Mouse (Mus musculus): ENCODE measurements around the gene Brms1. TPM values are rescaled to one million over a fixed set of nuclear protein-coding genes. Genes with fewer than 3 reads are reported as not detected.

Gene Brms1
- polyA plus RNA-seq, 1 experiment = 46.3 TPM

DNA sequence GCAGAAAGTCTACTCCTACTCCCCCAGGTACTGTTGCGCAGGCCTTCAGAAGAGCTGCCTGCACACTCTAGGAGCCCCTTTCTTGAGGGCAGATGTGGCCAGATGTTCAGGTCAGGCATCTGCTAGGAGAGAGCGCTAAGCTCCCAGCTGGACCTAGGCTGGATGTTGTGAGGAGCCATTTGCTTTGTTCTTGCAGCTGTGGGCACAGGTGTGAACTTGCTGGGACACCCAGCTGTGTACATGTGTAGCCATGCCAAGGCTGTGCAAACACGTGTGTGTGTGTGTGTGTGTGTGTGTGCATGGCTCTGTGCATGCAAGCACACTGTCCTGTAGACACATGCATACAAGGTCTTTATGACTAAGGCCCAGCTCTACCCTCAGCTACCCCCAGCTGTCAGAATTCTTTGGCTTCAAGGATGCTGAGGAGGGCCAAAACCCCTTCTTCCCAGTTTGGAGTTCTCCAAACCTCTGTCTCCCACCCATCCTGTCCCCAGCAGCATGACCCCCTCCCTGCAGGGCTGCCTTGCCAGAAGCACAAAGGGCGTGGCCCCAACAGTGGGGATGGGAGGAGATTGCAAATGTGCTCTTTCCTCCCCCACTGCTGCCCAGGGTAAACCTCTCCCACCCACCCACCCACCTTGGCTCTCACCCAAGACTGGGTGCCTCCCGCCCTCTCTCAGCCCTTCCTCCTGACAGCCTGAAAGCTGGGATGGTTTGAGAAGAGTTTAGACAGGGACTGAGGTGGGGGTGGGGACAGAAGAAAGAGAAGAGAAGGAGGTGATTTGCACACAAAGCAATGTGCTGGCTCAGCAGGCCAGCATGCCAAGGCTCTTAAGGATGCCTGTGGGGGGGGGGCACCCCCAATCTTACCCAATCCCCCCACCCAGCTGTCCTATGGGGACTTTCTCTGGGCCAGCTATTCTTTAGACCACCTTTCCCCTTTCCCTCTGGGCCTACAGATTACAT, 19.5 kb downstream of the Brms1 start:
- 46% methylated on average over 5 of the region's 5 CpGs for WGBS
- no peak for DNase-seq (ENCODE audit: low read depth, low spot score)

DNA sequence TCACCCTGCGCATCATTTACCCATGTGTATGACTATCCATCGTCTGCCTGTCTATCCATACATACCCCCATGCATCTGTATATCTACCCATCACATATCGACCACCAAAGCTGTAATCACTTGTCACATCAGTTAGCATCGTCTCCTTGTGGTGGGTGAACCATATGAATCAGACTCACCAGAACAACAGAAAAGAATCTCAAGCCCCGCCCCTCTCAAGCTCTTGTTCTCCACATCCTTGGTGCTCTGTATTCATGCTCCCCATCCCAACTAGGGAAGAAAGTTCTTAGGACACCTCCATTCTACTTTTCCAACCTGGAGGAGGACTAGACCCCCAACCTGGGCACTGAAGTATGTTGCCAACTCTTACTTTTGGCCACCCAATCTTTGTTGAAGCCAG, 20.9 kb downstream of the Brms1 start:
- 79% methylated on average over 5 of the region's 5 CpGs for WGBS
- no peak for DNase-seq (ENCODE audit: low read depth, low spot score)

DNA sequence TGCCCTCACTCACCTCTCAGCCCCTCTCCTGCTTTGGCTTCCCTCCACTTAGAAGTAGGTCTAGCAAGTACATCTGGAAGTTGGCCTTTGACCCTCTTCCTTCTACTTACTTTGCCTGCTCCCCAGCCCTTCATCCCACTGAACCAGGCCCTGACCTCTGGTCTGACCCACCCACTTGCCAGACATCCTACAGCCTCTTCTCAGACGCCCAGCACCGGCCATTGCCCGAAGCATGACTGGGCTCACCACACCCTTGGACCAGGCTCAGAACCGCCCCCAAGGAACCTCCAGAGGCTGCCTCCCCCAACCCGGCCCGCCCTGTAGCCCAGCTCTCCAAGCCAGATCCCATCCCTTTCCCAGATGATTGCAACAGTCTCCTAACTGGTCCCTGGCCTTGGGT, 21.3 kb downstream of the Brms1 start:
- WGBS = 53% methylated on average over 6 of the region's 6 CpGs
- DNase-seq (ENCODE audit: low read depth, low spot score) = no peak

DNA sequence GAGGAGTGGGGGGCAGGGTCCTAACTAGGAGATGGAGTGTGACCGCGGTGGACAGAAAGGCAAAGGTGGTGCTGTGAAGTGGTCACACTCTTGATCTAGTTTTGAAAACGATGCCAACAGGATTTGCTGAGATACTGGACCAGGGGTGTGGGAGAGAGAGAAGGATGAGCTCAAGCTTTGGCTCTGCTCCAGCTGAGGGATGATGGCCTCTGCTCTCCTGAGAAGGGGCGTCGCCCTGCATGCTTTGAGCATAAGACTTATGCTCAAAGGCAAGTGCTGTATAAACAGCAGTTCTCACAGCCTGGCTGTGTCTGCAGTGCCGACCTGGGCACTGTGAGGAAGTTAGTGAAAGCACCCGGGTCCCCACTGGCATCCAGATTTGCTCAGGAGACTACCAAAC, 23.9 kb downstream of the Brms1 start:
- WGBS = 22% methylated on average over 7 of the region's 7 CpGs
- no peak for DNase-seq (ENCODE audit: low read depth, low spot score)

DNA sequence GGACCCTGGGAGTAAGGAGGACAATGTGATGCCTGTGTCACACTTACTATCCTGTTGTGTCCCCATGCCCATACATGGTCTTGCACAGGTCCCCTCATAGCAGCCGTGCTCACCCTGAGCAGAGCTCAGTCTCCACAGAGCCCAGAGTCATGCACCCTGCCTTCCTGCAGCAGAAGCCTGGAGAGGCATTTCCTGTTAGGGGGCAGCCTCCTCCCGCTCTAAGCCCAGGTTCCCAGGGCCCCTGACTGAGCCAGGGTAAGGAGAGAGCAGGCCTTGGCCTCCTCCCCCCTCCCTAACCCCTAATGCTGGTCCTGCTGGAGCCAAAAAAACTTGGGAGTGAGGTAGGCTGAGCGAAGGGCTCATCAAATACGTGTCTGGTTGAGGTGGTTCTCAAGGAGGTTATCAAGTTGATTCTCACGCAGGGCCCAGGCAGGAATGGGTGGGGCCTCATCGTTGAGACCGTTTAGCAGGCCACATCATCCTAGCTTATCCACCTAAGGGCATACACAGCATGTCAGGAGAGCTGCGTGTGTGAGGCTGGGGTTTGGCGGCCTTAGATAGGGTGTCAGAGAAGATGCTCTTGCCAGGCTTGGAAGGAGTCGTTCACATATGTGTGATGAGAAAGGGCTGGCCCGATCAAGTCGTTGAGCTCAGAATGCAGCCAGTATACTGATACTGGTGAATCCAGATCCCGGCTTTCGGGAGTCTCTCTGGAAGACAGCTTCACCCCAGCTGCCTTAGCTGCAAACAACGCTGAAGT, 26.1 kb downstream of the Brms1 start:
- WGBS = 10% methylated on average over 15 of the region's 15 CpGs
- DNase-seq (ENCODE audit: low read depth, low spot score) = no peak

DNA sequence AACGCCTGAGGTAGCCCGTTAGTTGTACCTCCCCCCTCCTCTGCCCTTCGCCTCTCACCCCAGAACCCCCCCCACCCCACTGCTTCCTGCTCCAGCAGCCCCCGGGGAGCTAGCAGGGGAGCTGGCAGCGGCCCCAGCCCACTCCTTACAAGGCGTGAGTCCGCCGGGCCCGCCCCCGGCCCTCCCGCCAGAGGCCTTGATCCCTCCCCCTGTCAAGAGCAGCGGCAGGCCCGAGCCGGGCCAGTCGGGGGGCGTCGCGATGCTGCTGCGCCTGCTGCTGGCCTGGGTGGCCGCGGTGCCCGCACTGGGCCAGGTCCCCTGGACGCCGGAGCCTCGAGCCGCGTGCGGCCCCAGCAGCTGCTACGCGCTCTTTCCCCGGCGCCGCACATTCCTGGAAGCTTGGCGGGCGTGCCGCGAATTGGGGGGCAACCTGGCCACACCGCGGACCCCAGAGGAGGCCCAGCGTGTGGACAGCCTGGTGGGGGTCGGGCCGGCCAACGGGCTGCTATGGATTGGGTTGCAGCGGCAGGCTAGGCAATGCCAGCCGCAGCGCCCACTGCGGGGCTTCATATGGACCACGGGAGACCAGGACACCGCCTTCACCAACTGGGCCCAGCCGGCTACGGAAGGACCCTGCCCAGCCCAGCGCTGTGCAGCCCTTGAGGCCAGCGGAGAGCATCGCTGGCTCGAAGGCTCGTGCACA, 26.9 kb downstream of the Brms1 start, which contains the start of gene Cd248:
Gene Cd248 (plus strand): TSS at position 212 of the 703 bp plus-strand sequence.
- DNase-seq (ENCODE audit: low read depth, low spot score) = no peak
- 3% methylated on average over 55 of the region's 56 CpGs for WGBS

DNA sequence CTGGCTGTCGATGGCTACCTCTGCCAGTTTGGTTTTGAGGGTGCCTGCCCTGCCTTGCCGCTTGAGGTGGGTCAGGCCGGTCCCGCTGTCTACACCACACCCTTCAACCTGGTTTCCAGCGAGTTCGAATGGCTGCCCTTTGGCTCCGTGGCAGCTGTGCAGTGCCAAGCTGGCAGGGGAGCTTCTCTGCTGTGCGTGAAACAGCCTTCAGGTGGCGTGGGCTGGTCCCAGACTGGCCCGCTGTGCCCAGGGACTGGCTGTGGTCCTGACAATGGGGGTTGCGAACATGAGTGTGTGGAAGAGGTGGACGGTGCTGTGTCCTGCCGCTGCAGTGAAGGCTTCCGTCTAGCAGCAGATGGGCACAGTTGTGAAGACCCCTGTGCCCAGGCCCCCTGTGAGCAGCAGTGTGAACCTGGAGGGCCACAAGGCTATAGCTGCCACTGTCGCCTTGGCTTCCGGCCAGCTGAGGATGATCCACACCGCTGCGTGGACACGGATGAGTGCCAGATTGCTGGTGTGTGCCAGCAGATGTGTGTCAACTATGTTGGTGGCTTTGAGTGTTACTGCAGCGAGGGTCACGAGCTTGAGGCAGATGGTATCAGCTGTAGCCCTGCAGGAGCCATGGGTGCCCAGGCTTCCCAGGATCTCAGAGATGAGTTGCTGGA, 27.5 kb downstream of the Brms1 start:
- 32% methylated on average over 21 of the region's 21 CpGs for WGBS
- no peak for DNase-seq (ENCODE audit: low read depth, low spot score)

DNA sequence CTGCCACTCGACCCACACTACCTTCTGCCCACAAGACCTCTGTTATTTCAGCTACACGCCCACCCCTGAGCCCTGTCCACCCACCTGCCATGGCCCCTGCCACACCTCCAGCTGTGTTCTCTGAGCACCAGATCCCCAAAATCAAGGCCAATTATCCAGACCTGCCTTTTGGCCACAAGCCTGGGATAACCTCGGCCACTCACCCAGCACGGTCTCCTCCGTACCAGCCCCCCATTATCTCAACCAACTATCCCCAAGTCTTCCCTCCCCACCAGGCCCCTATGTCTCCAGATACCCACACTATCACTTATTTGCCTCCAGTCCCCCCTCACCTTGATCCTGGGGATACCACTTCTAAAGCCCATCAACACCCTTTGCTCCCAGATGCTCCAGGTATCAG, 28.3 kb downstream of the Brms1 start:
- WGBS = 71% methylated on average over 5 of the region's 5 CpGs
- no peak for DNase-seq (ENCODE audit: low read depth, low spot score)

DNA sequence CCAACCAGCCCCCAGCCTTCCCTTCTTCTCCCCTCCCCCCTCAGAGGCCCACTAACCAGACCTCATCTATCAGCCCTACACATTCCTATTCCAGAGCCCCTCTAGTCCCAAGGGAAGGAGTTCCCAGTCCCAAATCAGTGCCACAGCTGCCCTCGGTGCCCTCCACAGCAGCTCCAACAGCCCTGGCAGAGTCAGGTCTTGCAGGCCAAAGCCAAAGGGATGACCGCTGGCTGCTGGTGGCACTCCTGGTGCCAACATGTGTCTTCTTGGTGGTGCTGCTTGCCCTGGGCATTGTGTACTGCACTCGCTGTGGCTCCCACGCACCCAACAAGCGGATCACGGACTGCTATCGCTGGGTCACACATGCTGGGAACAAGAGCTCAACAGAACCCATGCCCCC, 28.8 kb downstream of the Brms1 start:
- DNase-seq (ENCODE audit: low read depth, low spot score) = no peak
- WGBS = 82% methylated on average over 7 of the region's 7 CpGs

DNA sequence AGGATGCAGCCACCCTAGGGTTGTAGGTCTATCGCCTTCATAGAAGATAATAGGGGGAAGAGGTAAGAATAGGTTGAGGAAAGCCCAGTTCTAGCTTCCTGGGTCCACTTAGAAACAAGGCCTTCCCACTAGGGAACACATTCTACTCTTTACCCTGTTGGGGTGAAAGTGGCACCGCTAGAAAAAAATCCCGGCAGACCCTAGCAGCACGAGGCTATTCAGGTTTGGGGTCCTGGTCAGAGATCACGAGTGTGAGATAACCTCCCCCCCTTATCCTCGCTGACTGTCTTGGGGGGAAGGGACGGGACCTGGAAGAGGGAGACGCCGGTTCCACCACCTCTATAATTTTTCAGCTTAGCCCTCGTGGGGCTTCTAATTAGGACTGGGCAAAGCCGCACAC, 29.9 kb downstream of the Brms1 start:
- WGBS = 31% methylated on average over 11 of the region's 11 CpGs
- DNase-seq (ENCODE audit: low read depth, low spot score) = no peak

DNA sequence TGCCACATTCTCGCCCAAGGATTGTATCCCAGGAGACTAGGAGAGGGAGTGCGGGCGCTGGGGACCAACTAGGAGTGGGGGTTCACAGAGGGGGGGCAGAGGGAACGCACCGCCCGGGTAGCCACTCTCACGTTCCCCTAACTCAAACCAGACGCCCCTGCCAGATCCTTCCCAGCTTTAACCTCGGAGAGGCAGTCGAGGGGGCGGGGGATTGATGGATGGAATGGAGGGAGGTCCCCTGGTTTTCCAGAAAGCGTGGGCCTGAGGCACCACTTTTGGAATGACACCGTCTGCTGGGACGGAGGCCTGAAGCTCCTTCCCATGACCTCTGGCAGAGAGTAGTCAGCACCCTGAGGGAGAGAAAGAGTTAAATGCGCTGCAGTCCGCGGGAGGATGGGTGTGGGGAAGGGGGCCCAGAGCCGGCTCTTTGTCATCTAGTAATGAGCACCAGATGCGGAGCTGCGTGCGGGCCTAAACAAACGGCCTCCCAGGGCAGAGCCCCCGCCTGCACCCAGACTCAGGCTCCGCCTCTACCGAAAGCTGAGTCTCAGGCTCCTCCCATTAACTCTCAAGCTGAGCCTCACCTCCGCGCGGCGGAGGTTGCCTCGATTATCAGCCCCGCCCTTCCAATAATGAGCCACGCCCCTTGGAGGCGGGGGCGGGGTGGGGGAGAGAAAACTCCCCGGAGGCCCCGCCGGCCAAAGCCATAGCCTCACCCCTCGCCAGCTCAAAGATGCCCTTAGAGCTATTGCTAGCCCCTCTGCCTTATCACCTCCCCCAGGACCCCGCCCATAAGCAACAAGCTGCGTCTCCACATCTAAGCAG, 30.6 kb downstream of the Brms1 start:
- DNase-seq (ENCODE audit: low read depth, low spot score) = no peak
- WGBS = 4% methylated on average over 40 of the region's 40 CpGs

DNA sequence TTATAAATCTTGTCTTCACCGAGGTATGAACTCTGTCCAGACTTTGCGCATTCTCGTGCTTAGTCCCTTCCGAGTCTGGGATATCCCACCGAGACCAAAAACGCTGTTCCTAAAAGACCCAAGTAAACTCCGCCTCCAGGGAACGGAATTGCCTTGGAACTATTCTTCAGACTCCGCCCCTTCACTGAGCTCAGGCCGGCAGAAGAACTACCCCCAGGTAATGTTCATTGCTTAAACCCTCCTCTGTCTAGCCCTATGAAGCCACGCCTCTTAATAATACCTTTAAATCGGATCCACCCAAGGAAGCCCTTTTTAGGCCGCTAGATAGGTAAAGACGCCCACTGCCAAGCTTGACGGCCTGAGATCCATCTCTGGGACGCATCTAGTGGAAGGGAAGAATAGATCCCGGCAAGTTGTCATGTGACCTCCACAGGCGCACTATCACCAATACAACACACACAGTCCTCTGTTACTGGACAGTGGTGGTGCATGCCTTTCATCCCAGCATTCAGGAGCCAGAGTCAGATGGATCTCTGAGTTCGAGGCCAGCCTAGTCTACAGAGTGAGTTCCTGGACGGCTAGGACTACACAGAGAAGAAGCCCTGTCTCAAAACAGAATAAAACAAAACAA, 31.4 kb downstream of the Brms1 start:
- no peak for DNase-seq (ENCODE audit: low read depth, low spot score)
- WGBS = 3% methylated on average over 20 of the region's 20 CpGs

DNA sequence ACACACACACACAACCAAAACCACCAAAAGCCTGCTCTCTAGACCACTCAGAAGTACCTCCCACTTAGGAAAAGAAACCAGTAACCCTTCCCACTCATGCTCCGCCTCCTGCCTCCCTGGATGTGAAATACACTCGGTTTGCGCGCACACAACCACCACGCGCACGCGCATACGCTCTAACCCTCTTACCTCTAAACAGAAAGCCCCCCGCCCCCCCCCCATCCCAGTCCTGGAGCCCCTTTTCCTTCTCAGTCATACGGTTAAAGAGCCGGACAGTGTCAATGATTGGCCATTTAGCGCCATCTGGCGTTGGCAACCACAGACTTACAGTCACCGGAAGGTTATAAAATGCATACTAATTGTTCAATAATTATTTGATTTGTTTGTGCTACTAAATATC, 31.9 kb downstream of the Brms1 start:
- DNase-seq (ENCODE audit: low read depth, low spot score) = no peak
- WGBS = 3% methylated on average over 15 of the region's 15 CpGs

DNA sequence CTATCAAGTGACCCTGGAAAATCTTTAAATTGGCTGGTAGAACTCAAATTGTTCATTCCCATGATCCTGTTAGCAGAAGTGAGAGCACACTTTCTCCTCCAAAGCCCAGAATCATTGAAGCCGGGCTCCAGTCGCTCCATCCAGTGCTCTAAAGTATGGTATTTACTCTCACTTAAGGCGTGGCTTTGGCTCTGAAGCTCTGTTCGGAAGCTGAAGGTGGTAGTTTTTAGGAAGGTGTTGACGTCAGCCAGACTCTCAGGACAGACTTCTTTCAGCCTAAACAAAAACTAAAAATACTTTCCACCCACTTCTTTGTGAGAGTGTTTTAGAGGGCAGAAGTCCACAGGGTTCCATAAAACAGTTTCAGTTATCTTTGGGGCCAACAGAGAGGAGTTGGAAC, 32.4 kb downstream of the Brms1 start:
- no peak for DNase-seq (ENCODE audit: low read depth, low spot score)
- WGBS = 12% methylated on average over 5 of the region's 5 CpGs

DNA sequence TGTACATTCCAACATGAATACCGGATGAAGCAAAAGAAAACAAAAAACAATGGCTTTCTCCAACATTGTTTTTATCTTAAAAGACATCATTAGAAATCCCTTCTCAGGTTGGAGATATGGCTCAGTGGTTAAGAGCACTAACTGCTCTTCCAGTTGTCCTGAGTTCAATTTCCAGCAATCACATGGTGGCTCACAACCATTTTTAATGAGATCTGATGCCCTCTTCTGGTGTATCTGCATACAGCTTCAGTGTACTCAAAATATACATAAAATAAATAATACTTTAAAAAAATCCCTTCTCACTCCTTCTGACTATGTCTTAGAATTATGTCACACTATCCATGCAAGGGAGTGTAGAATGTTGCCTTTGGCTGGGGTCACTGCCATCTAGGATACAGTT, 38.1 kb downstream of the Brms1 start:
- DNase-seq (ENCODE audit: low read depth, low spot score) = no peak
- 93% methylated on average over 1 of the region's 1 CpGs for WGBS

DNA sequence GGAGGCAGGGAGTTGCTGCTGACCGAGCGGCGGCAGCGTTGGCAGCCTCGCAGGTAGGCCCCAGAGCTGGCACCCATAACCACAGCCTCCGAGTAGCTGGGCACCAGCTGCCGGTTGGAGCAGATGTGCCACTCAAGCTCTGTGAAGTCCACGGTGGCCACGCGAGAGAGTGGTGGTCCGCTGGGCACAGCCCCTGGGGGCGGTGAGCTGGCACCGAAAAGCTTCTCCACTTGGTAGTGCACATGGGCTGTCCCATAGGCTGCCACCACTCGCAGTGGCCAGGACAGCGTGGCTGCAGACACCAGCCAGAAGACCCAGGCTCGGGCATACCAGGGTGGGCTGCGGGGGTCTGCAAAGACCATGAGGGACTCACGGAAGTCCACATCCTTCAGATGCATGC, 40.9 kb downstream of the Brms1 start:
- DNase-seq (ENCODE audit: low read depth, low spot score) = no peak
- 62% methylated on average over 18 of the region's 18 CpGs for WGBS

DNA sequence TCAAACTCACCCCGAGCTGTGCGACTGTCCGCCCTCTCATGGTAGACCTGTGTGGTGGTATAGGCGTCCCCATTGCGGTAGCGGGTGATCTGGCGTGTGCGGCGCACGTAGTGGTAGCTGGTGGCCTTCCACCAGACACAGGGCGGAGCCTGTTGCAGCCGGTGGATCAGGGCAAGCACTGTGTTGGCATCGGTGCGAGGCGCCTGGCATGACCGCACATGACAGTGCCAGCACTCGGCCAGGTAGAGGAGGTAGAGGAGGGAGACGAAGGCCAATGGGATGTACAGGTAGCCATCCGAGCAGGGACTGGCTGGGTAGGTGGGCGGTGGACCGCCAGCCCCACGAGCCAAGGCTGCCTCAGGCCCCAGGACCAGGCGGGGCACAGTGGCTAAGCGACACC, 41.4 kb downstream of the Brms1 start:
- no peak for DNase-seq (ENCODE audit: low read depth, low spot score)
- 55% methylated on average over 24 of the region's 24 CpGs for WGBS
